Mouse (Mus musculus): ENCODE results near the gene Usf1.

Usf1 gene

DNA sequence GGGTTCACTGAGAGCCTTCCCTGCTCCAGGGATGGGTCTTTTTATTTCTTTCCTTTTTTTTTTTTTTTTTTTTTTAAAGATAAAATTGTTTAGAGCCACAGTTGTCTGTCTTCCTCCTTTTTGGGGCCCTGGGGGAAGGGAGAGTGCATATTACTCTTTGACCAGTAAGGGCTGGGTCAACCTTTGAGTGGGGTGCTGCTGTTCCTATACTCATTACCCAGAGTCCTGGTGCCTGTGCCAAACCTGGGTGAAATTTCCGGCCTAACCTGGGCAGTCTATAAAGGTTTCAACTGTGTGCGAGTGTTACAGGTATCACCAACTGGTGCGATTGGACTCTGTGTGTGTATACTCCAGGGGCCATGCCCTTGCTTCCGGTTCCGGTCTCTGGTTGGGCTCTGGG, 7.5 kb downstream of the Usf1 start, which contains the start of gene Tstd1:
Tstd1 (plus strand) TSS at position 213 of the 400 bp plus-strand sequence.
- DNase-seq (ENCODE audit: low spot score): no peak

DNA sequence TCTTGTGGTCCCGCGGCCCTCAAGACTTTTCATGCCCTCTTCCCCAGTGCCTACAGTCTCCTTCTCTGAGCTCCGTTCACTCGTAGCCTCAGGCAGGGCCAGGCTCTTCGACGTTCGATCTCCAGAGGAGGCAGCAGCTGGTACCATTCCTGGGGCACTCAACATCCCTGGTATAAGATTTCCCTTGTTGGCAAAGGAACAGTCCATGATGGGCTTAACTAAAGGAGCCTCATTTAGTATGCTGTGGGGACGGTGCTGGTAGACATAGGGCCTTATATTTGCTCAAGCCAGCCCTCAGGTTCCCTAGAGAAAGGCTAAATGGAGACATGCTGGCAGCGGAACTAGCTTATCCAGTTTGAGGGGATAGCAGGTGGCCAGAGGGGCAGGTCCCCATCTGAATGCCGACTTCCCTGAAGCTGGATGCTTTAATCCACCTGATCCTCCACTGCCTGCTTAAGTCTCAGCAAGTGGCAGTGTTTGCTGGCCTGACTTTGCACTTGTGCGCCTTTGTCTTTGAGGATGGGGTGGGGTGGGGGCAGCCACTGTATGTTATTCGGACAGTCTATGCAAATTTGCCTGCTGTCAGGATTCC, 8.3 kb downstream of the Usf1 start:
- DNase-seq (ENCODE audit: low spot score): no peak

- no peak for DNase-seq (ENCODE audit: low spot score)
Measured at GRCm38 (mm10) chr1:171419905-171420304, 8.8 kb downstream of the Usf1 start.

- no peak for DNase-seq (ENCODE audit: low spot score)
Measured at GRCm38 (mm10) chr1:171422504-171423095, 11.5 kb downstream of the Usf1 start.

DNA sequence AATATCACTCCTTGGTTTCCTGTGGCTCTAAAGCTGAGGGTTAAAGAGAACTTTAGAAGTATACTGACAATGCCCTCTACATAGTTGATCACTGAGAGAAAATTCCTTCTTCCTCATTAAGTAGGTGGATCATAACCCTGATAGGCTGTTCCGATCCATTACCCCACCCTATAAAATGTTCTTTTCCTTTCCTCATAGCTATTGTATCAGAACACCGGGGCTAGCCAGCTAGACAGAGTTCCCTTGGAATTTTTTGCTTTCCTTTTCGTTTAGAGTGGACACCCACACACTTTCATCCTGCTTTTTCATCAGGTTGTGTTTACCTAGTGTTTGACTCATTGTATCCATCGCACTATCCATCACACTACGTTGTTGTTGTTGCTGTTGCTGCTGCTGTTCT, 13.5 kb downstream of the Usf1 start:
- DNase-seq (ENCODE audit: low spot score): no peak

- no peak for DNase-seq (ENCODE audit: low spot score)
Measured at GRCm38 (mm10) chr1:171425126-171425525, 14.0 kb downstream of the Usf1 start.

DNA sequence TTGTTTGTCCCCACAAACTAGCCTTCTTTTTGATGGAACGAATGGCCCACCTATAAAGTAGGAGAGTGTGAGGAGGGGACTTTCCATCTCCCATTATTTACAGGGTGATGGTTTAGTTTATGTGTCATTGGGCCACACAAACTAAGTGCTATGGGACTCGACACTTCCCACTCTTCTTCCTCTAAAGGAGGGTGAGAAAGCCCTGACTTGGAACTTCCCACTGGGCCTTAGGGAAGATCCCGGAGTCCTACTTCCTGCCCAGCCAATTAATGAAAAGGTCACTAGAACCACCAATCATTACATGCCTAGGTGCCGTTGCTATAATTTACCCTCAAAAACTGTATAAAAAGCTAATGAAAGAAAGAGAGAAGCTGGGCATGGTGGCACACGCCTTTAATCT, 21.0 kb downstream of the Usf1 start:
- no peak for DNase-seq (ENCODE audit: low spot score)

DNA sequence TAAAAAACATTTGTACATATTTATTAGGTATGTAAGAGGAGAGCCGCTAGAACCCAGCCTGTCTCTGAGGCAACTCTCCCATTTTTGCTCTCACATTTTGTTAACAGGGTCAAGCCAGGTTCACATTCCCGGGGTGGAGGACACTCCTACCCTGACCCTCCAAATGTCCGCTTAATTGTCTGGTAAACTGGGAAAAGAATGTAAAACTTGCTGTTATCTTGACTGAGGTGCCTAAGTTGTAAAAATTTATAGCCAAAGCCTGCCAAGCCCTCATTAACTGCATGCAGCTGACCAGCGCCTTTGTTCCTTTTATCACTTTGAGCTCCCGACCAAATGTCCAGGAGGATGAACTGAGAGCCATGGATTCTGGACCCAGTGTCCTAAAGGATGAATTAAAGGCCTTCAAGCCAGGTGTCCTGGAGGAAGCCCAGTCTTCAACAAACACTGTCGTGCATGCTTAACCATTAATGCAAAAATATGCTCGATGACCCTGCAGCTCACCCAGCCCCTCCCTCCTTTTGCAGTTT, 24.2 kb downstream of the Usf1 start:
- DNase-seq (ENCODE audit: low spot score): no peak

- no peak for DNase-seq (ENCODE audit: low spot score)
Measured at GRCm38 (mm10) chr1:171435974-171436373, 24.9 kb downstream of the Usf1 start.

DNA sequence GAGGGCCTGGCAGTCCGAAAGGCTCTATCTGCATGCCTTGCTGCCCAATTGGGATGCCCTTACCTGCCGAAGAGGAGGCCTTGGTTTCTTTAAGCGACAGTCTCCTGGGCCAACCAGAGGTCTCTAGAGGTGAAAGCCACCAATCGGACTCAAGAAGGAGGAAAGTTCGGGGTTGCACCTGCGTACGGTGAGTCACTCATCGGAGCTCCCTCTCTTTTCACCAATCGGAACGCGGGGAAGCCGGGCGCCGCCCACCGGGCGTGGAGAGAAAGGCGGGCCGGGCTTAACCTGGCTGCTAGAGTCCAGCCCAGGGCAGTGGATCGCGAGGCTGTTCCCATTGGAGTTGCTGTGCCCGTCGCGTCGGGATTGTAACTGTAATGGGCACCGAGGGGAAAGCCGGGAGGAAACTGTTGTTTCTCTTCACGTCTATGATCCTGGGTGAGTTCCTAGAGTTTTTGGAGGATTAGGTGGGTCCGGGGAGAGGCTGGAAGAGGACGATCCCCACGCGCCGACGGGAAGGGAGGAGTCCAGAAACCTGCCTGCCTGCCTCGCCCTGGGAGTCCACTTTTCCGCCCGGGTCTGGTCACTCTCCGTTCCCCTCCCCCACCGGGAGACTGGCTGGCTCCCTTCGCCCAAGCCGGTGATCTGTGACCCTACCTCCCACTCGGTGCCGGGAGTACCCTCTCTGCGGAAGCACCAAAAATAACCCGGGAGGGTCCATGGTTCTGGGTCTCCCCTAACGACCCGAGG, 26.3 kb downstream of the Usf1 start, which contains the start of gene F11r:
F11r (plus strand) TSS at position 272 of the 750 bp plus-strand sequence.
- peak; percentile 71 for DNase-seq (ENCODE audit: low spot score)

- DNase-seq (ENCODE audit: low spot score): no peak
Measured at GRCm38 (mm10) chr1:171438014-171438670, 27.0 kb downstream of the Usf1 start.

GRCm38 (mm10) chr1:171439072-171439471, 28.0 kb downstream of the Usf1 start:
- no peak for DNase-seq (ENCODE audit: low spot score)

GRCm38 (mm10) chr1:171440025-171440725, 29.1 kb downstream of the Usf1 start:
- no peak for DNase-seq (ENCODE audit: low spot score)

DNA sequence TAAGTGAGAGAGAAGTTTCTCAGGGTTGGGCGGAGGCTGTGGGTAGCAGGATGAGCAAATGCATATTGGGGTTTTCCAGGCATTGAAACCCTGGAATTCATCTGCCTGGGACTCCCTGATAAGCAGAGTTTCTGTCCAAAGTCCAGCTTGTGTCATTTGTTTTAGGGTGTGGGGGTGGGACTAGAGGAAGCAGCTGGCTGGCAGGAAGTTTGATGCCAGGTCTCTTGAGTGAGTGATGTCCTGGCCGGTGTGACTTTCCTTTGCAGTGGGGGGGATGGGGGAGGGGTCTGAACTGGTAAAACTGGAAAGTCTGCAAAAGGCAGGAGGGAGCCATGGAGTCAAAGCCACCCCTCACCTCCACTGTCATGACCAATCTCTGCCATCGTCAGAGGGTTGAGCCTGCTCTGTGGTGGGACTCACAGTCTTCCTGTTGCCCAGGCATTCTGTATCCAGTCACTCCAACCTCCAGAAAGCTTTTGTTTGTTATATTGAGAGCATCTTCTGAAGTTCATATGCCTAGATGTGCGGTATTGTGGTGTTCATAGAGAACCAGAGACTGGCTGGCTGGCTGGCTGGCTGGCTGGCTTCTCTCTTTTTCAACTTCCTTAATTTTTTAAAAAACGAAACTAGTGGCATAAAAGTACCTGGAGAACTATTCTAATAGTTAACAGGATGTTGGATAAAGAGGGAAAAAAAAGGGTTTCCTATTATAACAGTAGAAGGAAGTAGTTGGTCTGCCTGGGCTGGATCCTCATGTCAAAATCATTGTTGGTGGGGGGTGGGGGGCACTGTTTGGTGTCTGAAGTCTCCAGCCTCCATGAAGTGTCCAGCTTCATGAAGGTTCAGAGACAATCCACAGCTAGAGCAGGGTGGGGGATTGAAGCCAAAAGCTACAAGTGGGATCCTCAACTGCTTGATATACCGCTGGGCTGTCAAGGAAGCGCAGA, 30.6 kb downstream of the Usf1 start:
- DNase-seq (ENCODE audit: low spot score): no peak

DNA sequence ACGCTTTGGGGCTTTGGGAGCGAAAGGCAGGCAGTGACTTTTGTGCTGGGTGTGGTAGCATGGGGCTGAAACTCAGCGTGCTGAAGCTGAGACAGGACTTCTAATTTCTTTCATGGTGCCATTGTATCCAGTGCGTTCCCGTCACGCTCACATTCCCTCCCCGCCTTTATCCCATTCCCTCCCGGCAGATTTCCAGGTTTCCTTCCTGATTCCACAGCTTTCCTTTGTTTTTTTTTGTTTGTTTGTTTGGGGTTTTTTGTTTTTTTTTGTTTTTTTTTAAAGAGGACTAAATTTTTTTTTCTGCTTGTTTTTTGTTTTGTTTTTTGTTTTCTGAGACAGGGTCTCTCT, 31.3 kb downstream of the Usf1 start:
- no peak for DNase-seq (ENCODE audit: low spot score)

DNA sequence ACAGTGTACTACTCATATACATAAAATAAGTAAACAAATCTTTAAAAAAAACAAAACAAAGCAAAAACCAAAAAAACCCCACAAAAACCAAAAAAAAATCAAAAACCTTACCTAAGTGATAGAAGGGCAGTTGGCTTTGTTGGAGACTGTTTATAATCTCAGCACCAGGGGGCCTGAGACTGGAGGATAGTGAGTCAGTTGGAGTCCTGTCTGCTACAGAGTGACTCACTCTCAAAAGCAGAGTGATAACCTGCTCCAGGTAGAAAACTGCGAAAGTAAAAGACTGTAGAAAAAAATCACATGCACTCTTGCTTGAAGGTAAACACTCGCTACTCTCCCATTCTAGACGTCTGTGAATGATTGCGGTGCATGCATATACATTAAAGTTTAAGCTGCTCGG, 33.9 kb downstream of the Usf1 start:
- DNase-seq (ENCODE audit: low spot score): no peak

- DNase-seq (ENCODE audit: low spot score): no peak
Measured at GRCm38 (mm10) chr1:171446854-171447253, 35.7 kb downstream of the Usf1 start.

- no peak for DNase-seq (ENCODE audit: low spot score)
Measured at GRCm38 (mm10) chr1:171447692-171448091, 36.6 kb downstream of the Usf1 start.

DNA sequence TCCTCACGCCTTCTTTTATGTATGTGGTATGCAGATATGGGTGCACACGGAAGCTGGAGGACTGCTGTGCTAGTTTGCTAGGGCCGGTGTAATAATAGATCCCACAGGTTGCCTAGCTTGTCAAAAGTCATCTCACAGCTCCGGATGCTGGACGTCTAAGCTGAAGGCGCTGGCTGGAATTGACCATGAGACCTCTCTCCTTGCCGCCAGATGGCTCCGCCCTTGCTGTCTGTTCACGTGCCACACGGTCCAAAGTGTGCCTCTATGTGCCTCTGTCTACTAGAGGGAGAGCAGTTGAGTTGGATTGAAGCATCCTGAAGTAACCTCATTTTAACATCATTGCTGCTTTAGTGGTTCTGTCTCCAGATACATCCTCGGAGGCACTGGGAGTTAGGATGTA, 38.9 kb downstream of the Usf1 start:
- DNase-seq (ENCODE audit: low spot score): no peak

DNA sequence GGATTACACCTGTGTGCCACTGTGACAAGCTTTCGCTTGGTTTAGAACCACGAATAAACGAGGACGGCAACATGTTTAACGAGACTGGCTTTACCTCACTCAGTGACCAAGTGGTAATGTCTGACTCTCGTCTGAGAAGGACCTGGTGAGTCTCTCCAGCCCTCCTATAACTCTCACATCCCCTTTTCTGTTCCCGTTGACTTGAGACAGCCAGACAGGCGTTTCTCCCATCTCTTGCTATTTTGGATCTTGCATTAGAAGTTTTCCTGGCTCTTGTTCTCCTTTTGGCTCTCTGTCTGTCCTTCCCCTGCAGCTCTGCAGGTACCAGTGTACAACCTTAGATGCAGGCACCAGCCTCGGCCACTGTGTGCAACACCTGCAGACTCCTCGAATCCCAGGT, 39.9 kb downstream of the Usf1 start:
- DNase-seq (ENCODE audit: low spot score): no peak

GRCm38 (mm10) chr1:171452522-171452921, 41.4 kb downstream of the Usf1 start:
- no peak for DNase-seq (ENCODE audit: low spot score)
